Mouse (Mus musculus): ENCODE data around the gene Btbd9. TPM values are rescaled to one million over a fixed set of nuclear protein-coding genes. Genes with fewer than 3 reads are reported as not detected.
"Not testable (repeated sequence)": the region's sequence is repeated elsewhere in the genome, so short reads cannot be mapped to it uniquely, and the experiment has no call there.

Btbd9 gene
- total RNA-seq, 1 experiment from 2014 or later: 33.4 TPM

DNA sequence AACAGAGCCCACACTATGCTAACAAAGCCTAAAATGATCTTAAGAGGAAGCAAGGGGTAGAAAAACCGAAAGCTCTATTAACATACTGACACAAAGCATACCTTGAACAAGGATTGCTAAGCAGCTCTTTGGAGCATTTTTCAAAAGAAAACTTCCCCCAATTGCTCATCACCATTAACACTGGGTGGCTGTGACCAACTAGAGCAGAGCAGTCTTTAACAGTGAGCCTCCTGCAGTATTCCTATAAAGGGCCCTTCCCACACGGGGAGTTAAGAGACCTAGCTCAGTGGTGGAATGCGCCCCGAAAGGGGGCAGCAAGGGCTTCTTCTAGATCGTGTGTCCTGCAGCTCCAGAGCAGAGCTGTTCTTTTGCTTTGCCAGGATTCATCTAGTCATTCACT, 69.4 kb downstream of the Btbd9 start:
- ATAC-seq (replicated peaks in 1 of 2; ENCODE audit: insufficient read depth in 1 of 2, low FRiP score in 2 of 2, low TSS enrichment in 1 of 2, low read depth in 1 of 2, poor library complexity in 2 of 2, severe bottlenecking in 2 of 2): no peak

GRCm38 (mm10) chr17:30499541-30499940, 76.7 kb downstream of the Btbd9 start:
- not testable (repeated sequence) for ATAC-seq (replicated peaks in 1 of 2; ENCODE audit: insufficient read depth in 1 of 2, low FRiP score in 2 of 2, low TSS enrichment in 1 of 2, low read depth in 1 of 2, poor library complexity in 2 of 2, severe bottlenecking in 2 of 2)

GRCm38 (mm10) chr17:30498779-30499178, 77.5 kb downstream of the Btbd9 start:
- no peak for ATAC-seq (replicated peaks in 1 of 2; ENCODE audit: insufficient read depth in 1 of 2, low FRiP score in 2 of 2, low TSS enrichment in 1 of 2, low read depth in 1 of 2, poor library complexity in 2 of 2, severe bottlenecking in 2 of 2)

GRCm38 (mm10) chr17:30498376-30498719, 77.9 kb downstream of the Btbd9 start:
- ATAC-seq (replicated peaks in 1 of 2; ENCODE audit: insufficient read depth in 1 of 2, low FRiP score in 2 of 2, low TSS enrichment in 1 of 2, low read depth in 1 of 2, poor library complexity in 2 of 2, severe bottlenecking in 2 of 2): no peak

- no peak for ATAC-seq (replicated peaks in 1 of 2; ENCODE audit: insufficient read depth in 1 of 2, low FRiP score in 2 of 2, low TSS enrichment in 1 of 2, low read depth in 1 of 2, poor library complexity in 2 of 2, severe bottlenecking in 2 of 2)
Measured at GRCm38 (mm10) chr17:30497525-30498375, 78.5 kb downstream of the Btbd9 start.

GRCm38 (mm10) chr17:30495567-30495966, 80.7 kb downstream of the Btbd9 start:
- no peak for ATAC-seq (replicated peaks in 1 of 2; ENCODE audit: insufficient read depth in 1 of 2, low FRiP score in 2 of 2, low TSS enrichment in 1 of 2, low read depth in 1 of 2, poor library complexity in 2 of 2, severe bottlenecking in 2 of 2)

DNA sequence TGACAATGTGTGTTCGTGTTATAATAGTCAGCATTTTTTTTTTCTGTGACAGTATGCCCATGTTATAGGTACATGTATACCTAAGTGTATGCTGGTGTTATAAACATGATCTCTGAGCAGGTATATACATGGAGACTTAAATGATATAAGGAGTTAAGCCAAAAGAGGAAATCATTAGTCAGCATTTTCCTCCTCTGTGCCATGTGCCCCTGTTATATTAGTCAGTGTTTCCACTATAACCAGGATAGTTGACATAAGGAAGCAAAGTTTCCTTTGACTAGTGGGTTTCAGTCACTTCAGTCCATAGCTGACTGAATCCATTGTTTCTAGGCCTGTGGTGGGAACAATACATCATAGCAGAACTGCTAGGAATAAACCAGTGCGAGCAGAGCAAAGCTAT, 81.1 kb downstream of the Btbd9 start:
- no peak for ATAC-seq (replicated peaks in 1 of 2; ENCODE audit: insufficient read depth in 1 of 2, low FRiP score in 2 of 2, low TSS enrichment in 1 of 2, low read depth in 1 of 2, poor library complexity in 2 of 2, severe bottlenecking in 2 of 2)

GRCm38 (mm10) chr17:30493481-30493880, 82.8 kb downstream of the Btbd9 start:
- no peak for ATAC-seq (replicated peaks in 1 of 2; ENCODE audit: insufficient read depth in 1 of 2, low FRiP score in 2 of 2, low TSS enrichment in 1 of 2, low read depth in 1 of 2, poor library complexity in 2 of 2, severe bottlenecking in 2 of 2)

GRCm38 (mm10) chr17:30492191-30492590, 84.1 kb downstream of the Btbd9 start:
- ATAC-seq (replicated peaks in 1 of 2; ENCODE audit: insufficient read depth in 1 of 2, low FRiP score in 2 of 2, low TSS enrichment in 1 of 2, low read depth in 1 of 2, poor library complexity in 2 of 2, severe bottlenecking in 2 of 2): no peak

DNA sequence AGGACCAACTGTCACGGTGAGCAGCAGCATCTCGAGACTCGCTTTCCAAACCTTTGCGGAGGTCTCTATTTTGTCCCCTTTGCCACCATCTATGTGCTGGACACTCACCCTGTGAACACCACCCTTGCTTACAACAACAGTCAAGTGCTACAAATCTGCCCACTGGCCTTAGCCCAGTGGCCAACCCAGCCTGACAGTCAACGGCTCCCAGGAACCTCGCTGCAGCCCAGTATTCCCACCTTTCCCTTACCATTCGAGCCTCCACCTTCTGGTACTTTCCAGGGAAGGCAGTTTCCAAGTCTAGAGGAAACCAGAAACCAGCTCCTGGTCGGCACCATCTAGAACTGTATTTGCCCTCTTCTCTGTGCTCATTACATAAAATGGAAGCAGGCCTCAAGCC, 84.7 kb downstream of the Btbd9 start:
- ATAC-seq (replicated peaks in 1 of 2; ENCODE audit: insufficient read depth in 1 of 2, low FRiP score in 2 of 2, low TSS enrichment in 1 of 2, low read depth in 1 of 2, poor library complexity in 2 of 2, severe bottlenecking in 2 of 2): no peak

DNA sequence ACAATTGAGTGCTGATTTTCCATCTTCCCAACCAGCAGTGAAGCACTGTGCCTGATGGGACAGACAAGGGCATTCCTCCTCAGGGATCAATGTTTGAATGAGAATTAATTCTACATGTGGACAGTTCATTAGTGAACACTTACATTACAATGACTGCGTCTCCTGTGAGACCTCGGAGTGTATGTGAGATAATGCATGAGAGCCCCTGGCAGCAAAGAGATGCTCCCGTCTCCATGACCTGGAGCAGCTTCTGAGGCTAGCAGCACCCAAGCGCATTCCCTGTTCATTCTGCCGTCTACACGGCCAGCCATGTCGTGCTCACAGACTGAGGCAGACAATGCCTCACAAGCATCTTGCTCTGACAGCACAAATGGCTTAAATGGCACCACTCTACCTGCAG, 85.7 kb downstream of the Btbd9 start:
- ATAC-seq (replicated peaks in 1 of 2; ENCODE audit: insufficient read depth in 1 of 2, low FRiP score in 2 of 2, low TSS enrichment in 1 of 2, low read depth in 1 of 2, poor library complexity in 2 of 2, severe bottlenecking in 2 of 2): no peak

DNA sequence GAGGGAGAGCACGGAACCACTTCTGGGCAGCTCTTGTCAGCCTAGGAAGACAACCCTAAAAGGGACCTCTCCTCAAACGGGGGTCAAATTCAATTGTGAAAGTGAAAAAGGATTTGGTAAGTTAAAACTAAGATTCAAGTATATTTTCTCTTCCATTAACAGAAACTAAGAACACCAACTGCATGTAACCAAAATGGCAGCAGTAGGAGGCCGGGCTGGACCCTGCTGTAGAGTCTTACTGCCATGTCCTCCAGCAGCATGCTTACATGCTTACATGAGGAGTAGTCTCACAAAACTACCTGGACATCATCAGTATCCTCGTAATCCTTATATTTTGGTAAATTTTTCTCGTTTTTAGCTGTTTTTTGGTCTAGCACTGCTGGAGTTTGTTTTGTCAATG, 86.2 kb downstream of the Btbd9 start:
- no peak for ATAC-seq (replicated peaks in 1 of 2; ENCODE audit: insufficient read depth in 1 of 2, low FRiP score in 2 of 2, low TSS enrichment in 1 of 2, low read depth in 1 of 2, poor library complexity in 2 of 2, severe bottlenecking in 2 of 2)

GRCm38 (mm10) chr17:30489629-30490028, 86.7 kb downstream of the Btbd9 start:
- no peak for ATAC-seq (replicated peaks in 1 of 2; ENCODE audit: insufficient read depth in 1 of 2, low FRiP score in 2 of 2, low TSS enrichment in 1 of 2, low read depth in 1 of 2, poor library complexity in 2 of 2, severe bottlenecking in 2 of 2)

DNA sequence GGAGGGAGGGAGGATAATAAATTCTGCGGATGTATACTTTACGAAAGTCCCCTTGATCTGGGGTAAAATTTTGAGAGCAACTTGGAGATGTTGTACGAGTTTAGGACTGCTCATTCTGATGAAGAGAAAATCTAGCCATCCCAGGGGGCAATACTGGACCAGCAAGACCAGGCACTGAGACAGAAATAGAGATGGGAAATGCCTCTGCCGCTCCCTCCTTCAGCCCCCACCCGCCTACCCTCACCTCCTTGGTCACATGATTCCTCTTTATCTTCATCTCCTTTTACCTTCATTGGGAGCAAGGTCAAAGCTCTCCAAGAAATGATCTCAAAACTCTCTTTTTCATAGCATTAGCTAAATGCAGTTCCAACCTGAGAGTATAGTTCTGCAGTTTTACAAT, 88.6 kb downstream of the Btbd9 start:
- ATAC-seq (replicated peaks in 1 of 2; ENCODE audit: insufficient read depth in 1 of 2, low FRiP score in 2 of 2, low TSS enrichment in 1 of 2, low read depth in 1 of 2, poor library complexity in 2 of 2, severe bottlenecking in 2 of 2): no peak

DNA sequence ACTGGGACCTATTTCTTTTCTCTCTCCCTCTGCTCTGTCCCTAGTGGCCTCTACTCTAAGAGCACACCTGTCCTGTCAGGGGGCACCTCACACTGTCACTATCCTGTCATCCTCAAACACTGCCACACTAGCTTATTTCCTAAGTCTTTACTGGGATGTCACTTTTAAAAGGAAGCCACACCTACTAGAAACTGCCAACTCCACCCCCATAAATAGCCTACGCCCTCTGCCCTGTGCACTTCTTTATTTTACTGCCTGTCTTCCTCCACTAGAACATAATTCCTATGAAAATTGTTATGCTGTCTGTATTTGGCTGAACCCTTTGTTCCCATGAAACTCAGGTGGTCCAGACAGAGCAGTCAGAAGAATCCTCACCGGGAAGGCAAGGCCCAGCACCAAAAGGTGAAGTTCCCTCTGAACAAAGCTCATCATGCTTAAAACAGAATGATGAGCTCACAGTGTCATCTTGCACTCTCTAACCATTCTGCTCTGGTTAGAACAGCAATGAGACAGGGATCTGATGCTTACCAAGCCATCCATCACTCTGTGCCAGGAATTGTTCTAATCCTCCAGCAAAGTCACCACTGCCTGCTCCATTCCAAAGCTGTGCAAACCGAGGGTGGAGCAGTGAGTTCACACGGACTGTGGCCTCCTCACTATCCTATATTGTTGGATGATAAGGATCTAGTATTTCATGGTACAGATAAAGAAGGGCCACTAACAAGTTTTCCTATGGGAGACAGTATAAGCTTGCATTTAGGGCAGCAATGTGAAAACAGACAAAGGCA, 91.0 kb downstream of the Btbd9 start:
- ATAC-seq (replicated peaks in 1 of 2; ENCODE audit: insufficient read depth in 1 of 2, low FRiP score in 2 of 2, low TSS enrichment in 1 of 2, low read depth in 1 of 2, poor library complexity in 2 of 2, severe bottlenecking in 2 of 2): no peak

GRCm38 (mm10) chr17:30484446-30485066, 91.7 kb downstream of the Btbd9 start:
- no peak for ATAC-seq (replicated peaks in 1 of 2; ENCODE audit: insufficient read depth in 1 of 2, low FRiP score in 2 of 2, low TSS enrichment in 1 of 2, low read depth in 1 of 2, poor library complexity in 2 of 2, severe bottlenecking in 2 of 2)

DNA sequence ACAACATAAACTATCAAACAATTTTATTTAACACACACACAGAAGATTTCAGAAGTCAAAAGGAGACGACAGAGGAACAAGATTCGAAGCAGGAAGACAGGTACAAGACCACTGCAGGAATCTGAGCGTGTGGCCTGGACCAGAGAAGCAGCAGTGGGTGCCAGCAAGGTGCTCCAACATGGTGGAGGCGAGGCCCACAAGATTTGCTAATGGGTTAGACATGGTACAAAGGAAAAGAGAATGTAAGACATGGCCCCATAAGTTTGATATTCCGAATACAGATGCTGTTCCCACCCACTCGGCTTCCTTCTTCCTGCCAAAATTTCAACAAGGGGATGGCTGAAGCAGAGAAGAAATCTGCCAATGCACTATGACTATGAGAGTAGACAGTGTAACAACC, 94.5 kb downstream of the Btbd9 start:
- no peak for ATAC-seq (replicated peaks in 1 of 2; ENCODE audit: insufficient read depth in 1 of 2, low FRiP score in 2 of 2, low TSS enrichment in 1 of 2, low read depth in 1 of 2, poor library complexity in 2 of 2, severe bottlenecking in 2 of 2)

- no peak for ATAC-seq (replicated peaks in 1 of 2; ENCODE audit: insufficient read depth in 1 of 2, low FRiP score in 2 of 2, low TSS enrichment in 1 of 2, low read depth in 1 of 2, poor library complexity in 2 of 2, severe bottlenecking in 2 of 2)
Measured at GRCm38 (mm10) chr17:30481341-30481740, 94.9 kb downstream of the Btbd9 start.
